In genomic region chr7:62382391-62382790, GRCm38 (mm10) we compare ENCODE assay signal across 9 mouse cellular contexts. TPM values are rescaled to one million over a fixed set of nuclear protein-coding genes. Genes with fewer than 3 reads are reported as not detected.
A peak's percentile ranks its signal among the peaks of the same experiment; 100 is the strongest.
DNase-seq lines count a peak whose midpoint lies in the region; ATAC-seq and TF ChIP-seq lines count a peak whose summit lies in the region.
"Had no signal": no experiment of that assay in that cellular context is flagged by ENCODE, and none has a peak within 500 bp of the region (broad histone marks: within the 10 kb centered on the region; RNA-seq: fewer than 3 reads in every experiment).

No protein-coding gene starts in this region.

- H3K36me3 ChIP-seq in neural tube, embryonic 11.5 days (ENCODE audit: control insufficient read depth, insufficient read depth, low read length), result no peaks in the 10 kb centered on the region
- H3K36me3 ChIP-seq: heart, embryonic 13.5 days had no signal

- intact Hi-C loops in gastrocnemius, postnatal 14 days (cut with DNase I; ENCODE audit: low total_unique reads), result loop anchor here (10.0 kb wide), 1 partner anchor 148 kb away; no protein-coding TSS in a partner anchor
- intact Hi-C loops in left cerebral cortex, postnatal 10 days (cut with DNase I), result no loop called here

- no peak overlapping the region for H3K4me3 ChIP-seq in bone marrow macrophage, adult 2 months (ENCODE audit: insufficient read depth, low read length)
- no peak overlapping the region for H3K4me3 ChIP-seq in neural tube, embryonic 11.5 days (ENCODE audit: low read depth, low read length)
- H3K4me3 ChIP-seq: heart, embryonic 13.5 days had no signal

- TF ChIP-seq CTCF in bone marrow macrophage, adult 2 months (IDR thresholded peaks at IDR 0.05; ENCODE audit: low read depth, low read length), result peak; percentile 47

- no peaks in the 10 kb centered on the region for H3K4me1 ChIP-seq in bone marrow macrophage, adult 2 months (ENCODE audit: control insufficient read depth, insufficient read depth, low read length)
- no peaks in the 10 kb centered on the region for H3K4me1 ChIP-seq in neural tube, embryonic 11.5 days (ENCODE audit: control insufficient read depth, insufficient read depth, low read length)
- H3K4me1 ChIP-seq: heart, embryonic 13.5 days had no signal

- no peak overlapping the region for H3K27ac ChIP-seq in bone marrow macrophage, adult 2 months (ENCODE audit: insufficient read depth, low read depth, low read length)
- H3K27ac ChIP-seq in neural tube, embryonic 11.5 days (ENCODE audit: low read depth, low read length), result no peak overlapping the region
- H3K27ac ChIP-seq: heart, embryonic 13.5 days had no signal

- peak; percentile 33; the same call in 1 of the 2 replicates for ATAC-seq in neural tube, embryonic 11.5 days (ENCODE audit: insufficient read depth, low FRiP score, low TSS enrichment)

- no peak for TF ChIP-seq POLR2A in bone marrow macrophage, adult 2 months (IDR thresholded peaks at IDR 0.05; ENCODE audit: borderline replicate concordance, low read depth, low read length)

- no peaks in the 10 kb centered on the region for H3K27me3 ChIP-seq in neural tube, embryonic 11.5 days (ENCODE audit: control insufficient read depth, insufficient read depth, low read length)
- H3K27me3 ChIP-seq: heart, embryonic 13.5 days had no signal

- H3K9me3 ChIP-seq in neural tube, embryonic 11.5 days (ENCODE audit: control insufficient read depth, low read length), result peaks cover under 1% of the 10 kb centered on the region; the same call in 1 of the 2 replicates

- no peak overlapping the region for H3K9ac ChIP-seq in neural tube, embryonic 11.5 days (ENCODE audit: low read length)
- H3K9ac ChIP-seq: heart, embryonic 13.5 days had no signal

- WGBS in neural tube, embryonic 11.5 days, result 7% methylated on average over 2 of the region's 2 CpGs

- no peak overlapping the region for H3K4me2 ChIP-seq in neural tube, embryonic 11.5 days (ENCODE audit: low read depth)
- H3K4me2 ChIP-seq: heart, embryonic 13.5 days had no signal

- peak; percentile 23 to 32 for DNase-seq in cerebellum, adult 18-20 months
- no peak for DNase-seq in cerebellum, adult 11-12 months
- DNase-seq in 3T3-L1 (ENCODE audit: low read depth, low spot score), result peak; percentile 82
- DNase-seq in gastrocnemius, postnatal 14 days, result peak; percentile 18
- DNase-seq in left cerebral cortex, postnatal 10 days (ENCODE audit: extremely low spot score in 1 of 2, low spot score in 2 of 2), result peak; percentile 20 to 29
- DNase-seq in neural tube, embryonic 11.5 days (ENCODE audit: low spot score), result no peak
- DNase-seq in ovary, postnatal 36 days (ENCODE audit: low spot score), result no peak

RNA-seq across cellular contexts. Expression of gene Magel2, which starts 5.6 kb away (rescaled TPM):
- polyA plus RNA-seq in bone marrow macrophage, adult 2 months (2012; ENCODE audit: insufficient read depth, insufficient read length, missing spikeins), result not detected in 2 replicates
- under 1 TPM; 0.21 to 0.47 TPM for total RNA-seq in gastrocnemius, postnatal 14 days (2021)
- 1 to 10 TPM; 6.3 to 6.8 TPM for total RNA-seq in left cerebral cortex, postnatal 10 days (2021)
- polyA plus RNA-seq in neural tube, embryonic 11.5 days (2014; fragmentation: Nextera tagmentation; extraction: Ambion mirVana), result 6.0 and 7.5 TPM in 2 replicates

RNA-seq across cellular contexts. Expression of gene Ndn, which starts 36.0 kb away (rescaled TPM):
- not detected in 2 replicates for polyA plus RNA-seq in bone marrow macrophage, adult 2 months (2012; ENCODE audit: insufficient read depth, insufficient read length, missing spikeins)
- 10 to 100 TPM; 20.3 to 24.4 TPM for total RNA-seq in gastrocnemius, postnatal 14 days (2021)
- 100 to 1,000 TPM; 200 to 211 TPM for total RNA-seq in left cerebral cortex, postnatal 10 days (2021)
- polyA plus RNA-seq in neural tube, embryonic 11.5 days (2014; fragmentation: Nextera tagmentation; extraction: Ambion mirVana), result 190 and 203 TPM in 2 replicates

RNA-seq across cellular contexts. Expression of gene Mkrn3, which starts 37.5 kb away (rescaled TPM):
- not detected in 2 replicates for polyA plus RNA-seq in bone marrow macrophage, adult 2 months (2012; ENCODE audit: insufficient read depth, insufficient read length, missing spikeins)
- under 1 TPM; 0.33 to 0.42 TPM for total RNA-seq in gastrocnemius, postnatal 14 days (2021)
- total RNA-seq in left cerebral cortex, postnatal 10 days (2021), result 10 to 100 TPM; 17.5 to 20.7 TPM
- polyA plus RNA-seq in neural tube, embryonic 11.5 days (2014; fragmentation: Nextera tagmentation; extraction: Ambion mirVana), result 12.7 and 13.2 TPM in 2 replicates

Comparison
In these comparisons a context has a peak if more than half of its experiments do, and no peak if none do; other contexts are left out.
1. DNase-seq: peak in cerebellum, adult 18-20 months (2 of 2), 3T3-L1 (single experiment), gastrocnemius, postnatal 14 days (single experiment) and left cerebral cortex, postnatal 10 days (2 of 2); none in cerebellum, adult 11-12 months (single experiment), neural tube, embryonic 11.5 days (single experiment) and ovary, postnatal 36 days (single experiment).
2. RNA of gene Magel2, which starts 5.6 kb away (total RNA-seq): 6.3 to 6.8 TPM in left cerebral cortex, postnatal 10 days; 0.21 to 0.47 TPM in gastrocnemius, postnatal 14 days; every median in the first group is over 4 times any median in the second.
3. RNA of gene Ndn, which starts 36.0 kb away (total RNA-seq): 200 to 211 TPM in left cerebral cortex, postnatal 10 days; 20.3 to 24.4 TPM in gastrocnemius, postnatal 14 days; every median in the first group is over 4 times any median in the second.
4. RNA of gene Mkrn3, which starts 37.5 kb away (total RNA-seq): 17.5 to 20.7 TPM in left cerebral cortex, postnatal 10 days; 0.33 to 0.42 TPM in gastrocnemius, postnatal 14 days; every median in the first group is over 10 times any median in the second.